Mouse (Mus musculus) heart, embryonic 15.5 days (tissue): ENCODE results near the gene Pfkm. TPM values are rescaled to one million over a fixed set of nuclear protein-coding genes. Genes with fewer than 3 reads are reported as not detected.

ENCODE experiments used
- ATAC-seq: fragments of 200-750 bp; cut with Nextera tagmentation; replicated peaks from 2 replicates; pipeline ENCODE4 v1.8.0; 2017; ENCODE audit warnings: low read depth, moderate TSS enrichment; ENCODE audit not compliant: insufficient number of reproducible peaks, insufficient read depth, low FRiP score
- H3K27ac ChIP-seq: fragments of 300-500 bp; sonication (generic); 2 replicates; pipeline ENCODE4 v1.5.1; 2015; ENCODE audit warnings: mild to moderate bottlenecking, inconsistent platforms
- H3K27me3 ChIP-seq: fragments of 300-500 bp; sonication (generic); 2 replicates; pipeline ENCODE4 v1.6.1; 2015; ENCODE audit warnings: inconsistent platforms
- H3K36me3 ChIP-seq: fragments of 300-500 bp; sonication (generic); 2 replicates; pipeline ENCODE4 v1.6.1; 2015; ENCODE audit warnings: mild to moderate bottlenecking, inconsistent platforms
- H3K4me1 ChIP-seq: fragments of 300-500 bp; sonication (generic); replicated peaks from 2 replicates; pipeline ENCODE4 v1.6.1; 2015; ENCODE audit warnings: inconsistent platforms
- H3K4me2 ChIP-seq: fragments of 300-500 bp; sonication (generic); 2 replicates; pipeline ENCODE4 v1.6.1; 2015; ENCODE audit warnings: inconsistent platforms, mild to moderate bottlenecking, moderate library complexity
- H3K4me3 ChIP-seq: fragments of 300-500 bp; sonication (generic); 2 replicates; pipeline ENCODE4 v1.5.1; 2015; ENCODE audit warnings: mild to moderate bottlenecking, inconsistent platforms
- H3K9ac ChIP-seq: fragments of 300-500 bp; sonication (generic); 2 replicates; pipeline ENCODE4 v1.6.1; 2015; ENCODE audit warnings: mild to moderate bottlenecking, inconsistent platforms
- H3K9me3 ChIP-seq: fragments of 300-500 bp; sonication (generic); replicated peaks from 2 replicates; pipeline ENCODE4 v1.6.1; 2016; ENCODE audit warnings: inconsistent platforms
- WGBS: fragments of 180-500 bp; shearing (Covaris S2); methylation state at CpG from one replicate; pipeline ENCODE4 v1.1.7; 2015; ENCODE audit warnings: mixed read lengths; 5-methylcytosine and 5-hydroxymethylcytosine counted together
- polyA plus RNA-seq: library from polyadenylated mRNA; unstranded; fragments of >200 nt; fragmentation: Nextera tagmentation; extraction: Ambion mirVana; gene quantifications from 2 replicates; pipeline ENCODE4 v1.2.1, GENCODE M21; 2015

Gene Pfkm
- polyA plus RNA-seq, 1 experiment from 2014 or later, result 127 TPM

GRCm38 (mm10) chr15:98161026-98161805 is 68.8 kb downstream of the Pfkm start:
- Histone ChIP-seq H3K27ac (no peak overlapping the region), H3K36me3 (no peaks in the 10 kb centered on the region), H3K4me1 (no peaks in the 10 kb centered on the region; the same call in 1 of the 2 replicates), H3K9me3 (no peaks in the 10 kb centered on the region), H3K4me3 (no peak overlapping the region), H3K27me3 (peaks cover 13% of the 10 kb centered on the region), H3K9ac (no peak overlapping the region), H3K4me2 (no peak overlapping the region)
- ATAC-seq, result no peak
- 74% methylated on average over 19 of the region's 19 CpGs for WGBS

GRCm38 (mm10) chr15:98162561-98162960 is 70.2 kb downstream of the Pfkm start:
- H3K9ac ChIP-seq, result no peak overlapping the region
- ATAC-seq, result no peak
- no peak overlapping the region for H3K4me3 ChIP-seq
- H3K27me3 ChIP-seq, result peaks cover 24% of the 10 kb centered on the region
- H3K4me1 ChIP-seq, result peaks cover 11% of the 10 kb centered on the region
- no peak overlapping the region for H3K4me2 ChIP-seq
- no peaks in the 10 kb centered on the region for H3K9me3 ChIP-seq
- no peaks in the 10 kb centered on the region for H3K36me3 ChIP-seq
- H3K27ac ChIP-seq, result peak overlapping the region; percentile 49
- WGBS, result 35% methylated on average over 4 of the region's 4 CpGs

GRCm38 (mm10) chr15:98165525-98165924 is 73.1 kb downstream of the Pfkm start, which contains the start of gene Asb8:
Gene Asb8, minus strand, starts transcription at chr15:98165625.
- Histone ChIP-seq H3K4me1 (peaks cover 22% of the 10 kb centered on the region), H3K36me3 (no peaks in the 10 kb centered on the region), H3K4me3 (no peak within 1 kb of the TSS), H3K9ac (no peak within 1 kb of the TSS), H3K27ac (no peak within 1 kb of the TSS), H3K4me2 (no peak within 1 kb of the TSS), H3K27me3 (peaks cover 54% of the 10 kb centered on the region), H3K9me3 (no peaks in the 10 kb centered on the region)
- 76% methylated on average over 5 of the region's 5 CpGs for WGBS
- ATAC-seq, result no peak

GRCm38 (mm10) chr15:98166963-98167644 is 74.7 kb downstream of the Pfkm start, which contains the start of gene Ccdc184:
Gene Ccdc184, plus strand, starts transcription at chr15:98167158.
- Histone ChIP-seq H3K27ac (no peak within 1 kb of the TSS), H3K4me1 (peaks cover 22% of the 10 kb centered on the region), H3K4me2 (peak within 1 kb of the TSS; percentile 92), H3K36me3 (no peaks in the 10 kb centered on the region), H3K27me3 (peaks cover 70% of the 10 kb centered on the region), H3K9ac (peak within 1 kb of the TSS; percentile 43), H3K4me3 (peak within 1 kb of the TSS; percentile 56), H3K9me3 (no peaks in the 10 kb centered on the region)
- 2% methylated on average over 18 of the region's 18 CpGs for WGBS
- no peak; the same call in 1 of the 2 replicates for ATAC-seq

- H3K27me3 ChIP-seq, result peaks cover 78% of the 10 kb centered on the region
- peak overlapping the region; percentile 92 for H3K4me2 ChIP-seq
- peak; percentile 65 for ATAC-seq
- peak overlapping the region; percentile 43 for H3K9ac ChIP-seq
- H3K4me1 ChIP-seq, result peaks cover 22% of the 10 kb centered on the region
- H3K9me3 ChIP-seq, result no peaks in the 10 kb centered on the region
- 2% methylated on average over 69 of the region's 69 CpGs for WGBS
- no peaks in the 10 kb centered on the region for H3K36me3 ChIP-seq
- H3K4me3 ChIP-seq, result peak overlapping the region; percentile 56
- H3K27ac ChIP-seq, result no peak overlapping the region
These were observed 75.5 kb downstream of the Pfkm start for GRCm38 (mm10) chr15:98167645-98168621.

GRCm38 (mm10) chr15:98168622-98169004 is 76.2 kb downstream of the Pfkm start:
- no peak for ATAC-seq
- H3K27me3 ChIP-seq, result peaks cover 84% of the 10 kb centered on the region
- WGBS, result 11% methylated on average over 19 of the region's 19 CpGs
- no peaks in the 10 kb centered on the region for H3K36me3 ChIP-seq
- peaks cover 22% of the 10 kb centered on the region for H3K4me1 ChIP-seq
- H3K4me2 ChIP-seq, result peak overlapping the region; percentile 92
- H3K4me3 ChIP-seq, result peak overlapping the region; percentile 56
- H3K27ac ChIP-seq, result no peak overlapping the region
- H3K9me3 ChIP-seq, result no peaks in the 10 kb centered on the region
- no peak overlapping the region for H3K9ac ChIP-seq

- no peak for ATAC-seq
- Histone ChIP-seq H3K9me3 (no peaks in the 10 kb centered on the region), H3K36me3 (no peaks in the 10 kb centered on the region), H3K27ac (no peak overlapping the region), H3K9ac (no peak overlapping the region), H3K4me3 (no peak overlapping the region), H3K27me3 (peaks cover 89% of the 10 kb centered on the region), H3K4me2 (no peak overlapping the region), H3K4me1 (peaks cover 22% of the 10 kb centered on the region)
- WGBS, result 41% methylated on average over 7 of the region's 7 CpGs
These were observed 78.0 kb downstream of the Pfkm start for GRCm38 (mm10) chr15:98170365-98170764.

GRCm38 (mm10) chr15:98170917-98171316 is 78.5 kb downstream of the Pfkm start:
- WGBS, result 65% methylated on average over 9 of the region's 9 CpGs
- H3K27me3 ChIP-seq, result peaks cover 84% of the 10 kb centered on the region
- H3K9ac ChIP-seq, result no peak overlapping the region
- peaks cover 22% of the 10 kb centered on the region for H3K4me1 ChIP-seq
- ATAC-seq, result no peak
- H3K4me2 ChIP-seq, result no peak overlapping the region
- no peaks in the 10 kb centered on the region for H3K36me3 ChIP-seq
- H3K9me3 ChIP-seq, result no peaks in the 10 kb centered on the region
- H3K27ac ChIP-seq, result no peak overlapping the region
- no peak overlapping the region for H3K4me3 ChIP-seq

GRCm38 (mm10) chr15:98172113-98172512 is 79.7 kb downstream of the Pfkm start:
- ATAC-seq, result no peak
- H3K4me2 ChIP-seq, result no peak overlapping the region
- H3K9ac ChIP-seq, result no peak overlapping the region
- H3K4me3 ChIP-seq, result no peak overlapping the region
- H3K9me3 ChIP-seq, result no peaks in the 10 kb centered on the region
- no peak overlapping the region for H3K27ac ChIP-seq
- 73% methylated on average over 5 of the region's 5 CpGs for WGBS
- H3K36me3 ChIP-seq, result no peaks in the 10 kb centered on the region
- H3K4me1 ChIP-seq, result peaks cover 16% of the 10 kb centered on the region
- H3K27me3 ChIP-seq, result peaks cover 73% of the 10 kb centered on the region

GRCm38 (mm10) chr15:98173821-98174220 is 81.4 kb downstream of the Pfkm start:
- WGBS, result 34% methylated on average over 8 of the region's 8 CpGs
- H3K27ac ChIP-seq, result no peak overlapping the region

GRCm38 (mm10) chr15:98177320-98177719 is 84.9 kb downstream of the Pfkm start:
- H3K27ac ChIP-seq, result no peak overlapping the region
- 58% methylated on average over 3 of the region's 3 CpGs for WGBS
- ATAC-seq, result no peak
- no peak overlapping the region for H3K4me2 ChIP-seq
- peaks cover 12% of the 10 kb centered on the region for H3K4me1 ChIP-seq
- H3K4me3 ChIP-seq, result no peak overlapping the region
- no peaks in the 10 kb centered on the region for H3K36me3 ChIP-seq
- H3K27me3 ChIP-seq, result peaks cover 21% of the 10 kb centered on the region
- no peaks in the 10 kb centered on the region for H3K9me3 ChIP-seq
- H3K9ac ChIP-seq, result no peak overlapping the region

More at GRCm38 (mm10) chr15:98173821-98174220, 81.4 kb downstream of the Pfkm start:
- H3K9ac ChIP-seq, result no peak overlapping the region
- H3K4me1 ChIP-seq, result no peaks in the 10 kb centered on the region
- H3K4me3 ChIP-seq, result no peak overlapping the region
- H3K27me3 ChIP-seq, result peaks cover 56% of the 10 kb centered on the region
- H3K36me3 ChIP-seq, result no peaks in the 10 kb centered on the region
- H3K9me3 ChIP-seq, result no peaks in the 10 kb centered on the region
- ATAC-seq, result no peak
- H3K4me2 ChIP-seq, result no peak overlapping the region
